Mouse (Mus musculus) lung, adult 2 months (tissue): Measurements from ENCODE around the gene Vti1a. TPM values are rescaled to one million over a fixed set of nuclear protein-coding genes. Genes with fewer than 3 reads are reported as not detected.

Source experiments
- DNase-seq: peaks from one replicate; pipeline ENCODE4 v3.0.0; 2022
- H3K4me1 ChIP-seq: fragments of 200-500 bp; 2 replicates; pipeline ENCODE4 v1.6.1; 2011; ENCODE audit warnings: low read length; ENCODE audit not compliant: control insufficient read depth, insufficient read depth
- H3K4me3 ChIP-seq: fragments of 200-500 bp; replicated peaks from 2 replicates; pipeline ENCODE3; 2011; ENCODE audit warnings: low read depth, mild to moderate bottlenecking, control low read depth, low read length; ENCODE audit errors: extremely low read depth
- CTCF ChIP-seq: fragments of 200-500 bp; IDR thresholded peaks from 2 replicates; pipeline ENCODE4 v1.5.1; 2011; ENCODE audit warnings: mild to moderate bottlenecking, low read length, control low read depth; ENCODE audit not compliant: insufficient read depth
- POLR2A ChIP-seq: fragments of 200-500 bp; IDR thresholded peaks from 2 replicates; pipeline ENCODE4 v1.6.1; 2011; ENCODE audit warnings: low read depth, mild to moderate bottlenecking, control low read depth, low read length, borderline replicate concordance; ENCODE audit errors: extremely low read depth
- WGBS: fragments of 180-500 bp; shearing (Covaris S2); methylation state at CpG from one replicate; pipeline ENCODE4 v1.1.7; 2018; 5-methylcytosine and 5-hydroxymethylcytosine counted together
- polyA plus RNA-seq: library from polyadenylated mRNA; depleted of rRNA; stranded (reverse); fragments of >200 nt; gene quantifications from 2 replicates; pipeline ENCODE4 v1.2.3, GENCODE M21; 2012

The Vti1a gene
- polyA plus RNA-seq, 1 experiment, result 11.5 TPM

- TF ChIP-seq CTCF (no peak), POLR2A (no peak)
- H3K4me3 ChIP-seq, result no peak overlapping the region
- WGBS, result 40% methylated on average over 9 of the region's 9 CpGs
- no peak for DNase-seq
- no peaks in the 10 kb centered on the region for H3K4me1 ChIP-seq
Measured at GRCm38 (mm10) chr19:55595945-55596649, 280.0 kb downstream of the Vti1a start.

DNA sequence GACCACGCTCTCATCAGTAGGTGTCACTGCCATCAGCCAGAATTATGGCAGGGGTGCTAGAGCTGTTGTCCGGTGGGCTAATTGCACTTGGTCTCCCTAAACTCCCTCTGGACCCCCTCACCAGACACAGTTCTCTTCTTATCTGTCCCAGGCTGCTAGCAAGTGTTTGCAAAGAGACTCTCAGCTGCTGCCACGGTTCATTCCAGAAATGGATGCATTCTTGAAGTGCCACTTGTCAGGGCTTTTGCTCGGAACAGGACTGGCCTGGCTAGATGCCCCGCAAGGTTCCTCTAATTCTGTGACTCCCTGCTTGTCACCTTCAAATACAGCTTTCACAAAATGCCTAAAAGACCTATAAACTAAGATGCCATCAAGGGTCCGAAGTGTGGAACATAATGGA is 280.7 kb downstream of the Vti1a start:
- no peak for DNase-seq
- Histone ChIP-seq H3K4me1 (no peaks in the 10 kb centered on the region), H3K4me3 (no peak overlapping the region)
- WGBS, result 64% methylated on average over 6 of the region's 6 CpGs
- no peak for TF ChIP-seq CTCF
- TF ChIP-seq POLR2A, result no peak

DNA sequence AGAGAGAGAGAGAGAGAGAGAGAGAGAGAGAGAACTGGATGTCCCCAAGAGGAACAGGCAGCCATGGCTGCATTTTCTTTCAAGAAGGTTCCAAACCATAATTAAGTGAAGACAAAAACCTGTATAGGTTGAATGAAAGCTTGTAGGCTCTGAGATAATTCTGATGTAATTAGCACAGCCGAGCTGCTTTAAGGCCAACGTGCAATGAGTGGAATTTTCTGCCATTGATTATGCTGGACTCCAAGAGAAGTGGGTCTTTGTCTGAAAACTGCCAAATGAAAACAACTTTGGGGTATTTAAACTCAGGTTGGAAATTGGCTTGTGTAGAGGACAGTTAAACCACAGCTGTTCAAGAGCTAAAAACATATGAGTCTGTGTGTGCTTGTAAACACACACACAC is 281.2 kb downstream of the Vti1a start:
- H3K4me1 ChIP-seq, result no peaks in the 10 kb centered on the region
- H3K4me3 ChIP-seq, result no peak overlapping the region
- TF ChIP-seq CTCF (no peak), POLR2A (no peak)
- DNase-seq, result no peak
- 75% methylated on average over 2 of the region's 2 CpGs for WGBS

GRCm38 (mm10) chr19:55597951-55598350 is 281.9 kb downstream of the Vti1a start:
- Histone ChIP-seq H3K4me1 (no peaks in the 10 kb centered on the region), H3K4me3 (no peak overlapping the region)
- TF ChIP-seq CTCF, result no peak
- TF ChIP-seq POLR2A, result no peak
- 78% methylated on average over 12 of the region's 12 CpGs for WGBS
- DNase-seq, result no peak

- DNase-seq, result no peak
- Histone ChIP-seq H3K4me1 (no peaks in the 10 kb centered on the region), H3K4me3 (no peak overlapping the region)
- WGBS, result 58% methylated on average over 6 of the region's 6 CpGs
- TF ChIP-seq POLR2A, result no peak
- no peak for TF ChIP-seq CTCF
Measured at GRCm38 (mm10) chr19:55599124-55599523, 283.0 kb downstream of the Vti1a start.

DNA sequence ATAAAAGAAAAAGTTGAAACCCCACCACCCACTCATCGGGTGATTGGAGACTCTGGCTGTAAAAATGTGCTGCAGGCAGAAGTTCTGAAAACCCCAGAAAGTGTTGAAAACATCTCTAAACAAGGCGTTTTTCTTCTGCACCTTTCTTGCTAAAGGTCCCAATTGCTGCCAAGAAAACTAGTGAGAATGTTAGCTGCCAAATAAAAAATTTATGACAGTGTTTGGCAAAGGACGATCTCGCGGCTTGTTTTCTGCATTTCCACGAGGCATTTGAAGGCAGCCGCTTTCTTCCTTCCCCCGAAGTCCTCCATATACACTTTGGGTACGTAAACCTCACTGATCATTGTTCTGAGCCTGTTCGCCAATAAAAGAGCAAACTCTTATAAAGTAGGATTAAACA is 291.6 kb downstream of the Vti1a start:
- no peak for DNase-seq
- Histone ChIP-seq H3K4me3 (no peak overlapping the region), H3K4me1 (no peaks in the 10 kb centered on the region)
- TF ChIP-seq POLR2A (no peak), CTCF (no peak)
- WGBS, result 73% methylated on average over 10 of the region's 10 CpGs

DNA sequence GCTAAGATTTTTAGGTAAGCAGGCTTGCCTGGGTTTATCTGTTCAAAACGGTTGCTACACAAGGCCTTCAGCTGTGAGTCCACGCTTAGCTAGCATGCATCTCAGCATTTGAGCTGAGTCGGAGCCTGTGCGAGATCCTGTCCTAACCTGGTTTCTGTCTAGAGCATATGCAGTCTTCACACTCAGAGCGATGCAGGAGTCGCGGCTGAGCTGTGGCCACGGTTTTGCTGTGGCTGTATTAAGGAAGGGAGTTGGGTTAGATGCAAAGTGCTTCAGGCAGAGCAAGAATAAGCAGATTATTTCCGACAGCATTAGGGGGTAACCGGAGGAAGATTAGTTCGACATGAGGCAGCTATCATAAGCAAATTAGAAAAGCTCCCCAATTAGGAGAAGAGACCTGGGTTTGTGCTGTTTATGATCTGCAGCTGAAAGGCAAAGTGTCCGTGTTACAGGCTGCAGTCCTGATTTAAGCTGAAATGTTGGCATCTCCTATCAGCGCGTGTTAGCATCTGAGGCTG is 292.8 kb downstream of the Vti1a start:
- Histone ChIP-seq H3K4me3 (no peak overlapping the region), H3K4me1 (no peaks in the 10 kb centered on the region)
- WGBS, result 96% methylated on average over 14 of the region's 14 CpGs
- DNase-seq, result no peak
- TF ChIP-seq CTCF, result no peak
- no peak for TF ChIP-seq POLR2A

DNA sequence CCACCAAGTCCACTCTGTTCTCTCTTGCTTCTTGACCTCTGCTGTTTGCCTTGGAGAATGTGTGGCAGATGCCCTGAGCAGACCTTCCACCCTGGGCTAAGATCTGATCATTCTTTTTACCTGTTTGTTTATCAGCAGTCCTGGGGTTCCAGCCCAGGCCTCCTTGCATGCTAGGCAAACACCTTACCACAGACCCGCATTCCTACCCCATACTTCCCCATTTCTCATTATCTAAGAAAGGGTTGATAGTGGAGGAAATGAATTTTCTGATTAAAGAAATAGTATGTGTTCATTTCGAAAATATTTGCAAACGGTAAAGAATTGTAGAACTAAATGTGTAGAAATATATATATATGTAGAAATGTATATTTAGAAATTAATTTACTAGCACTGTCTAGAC is 293.7 kb downstream of the Vti1a start:
- no peak for DNase-seq
- H3K4me1 ChIP-seq, result no peaks in the 10 kb centered on the region
- TF ChIP-seq POLR2A (no peak), CTCF (no peak)
- no peak overlapping the region for H3K4me3 ChIP-seq
- WGBS, result 75% methylated on average over 3 of the region's 3 CpGs

GRCm38 (mm10) chr19:55615743-55616142 is 299.6 kb downstream of the Vti1a start:
- TF ChIP-seq POLR2A (no peak), CTCF (no peak)
- WGBS, result 78% methylated on average over 5 of the region's 5 CpGs
- DNase-seq, result no peak
- no peaks in the 10 kb centered on the region for H3K4me1 ChIP-seq
- no peak overlapping the region for H3K4me3 ChIP-seq

- no peak overlapping the region for H3K4me3 ChIP-seq
- DNase-seq, result no peak
- no peaks in the 10 kb centered on the region for H3K4me1 ChIP-seq
- WGBS, result 80% methylated on average over 7 of the region's 7 CpGs
- TF ChIP-seq CTCF (no peak), POLR2A (no peak)
Measured at GRCm38 (mm10) chr19:55616276-55616675, 300.2 kb downstream of the Vti1a start.

DNA sequence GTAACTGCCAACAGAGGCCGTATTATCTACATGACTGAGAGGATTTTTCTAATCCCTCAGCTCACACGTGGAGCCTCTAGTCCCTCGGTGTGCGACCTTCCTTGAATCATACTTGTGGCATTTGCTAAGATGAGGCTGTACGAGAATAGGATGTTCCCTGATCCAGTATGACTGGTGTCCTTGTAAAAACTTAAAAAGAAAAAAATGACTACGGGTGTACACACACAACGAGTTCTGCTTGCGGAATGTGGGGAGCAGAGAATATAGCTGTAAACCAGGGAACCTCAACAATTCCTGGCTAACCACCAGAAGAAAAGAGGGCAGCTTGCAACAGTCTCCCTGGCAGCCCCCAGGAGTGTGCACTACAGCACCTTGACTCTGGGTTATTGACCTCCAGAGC is 300.8 kb downstream of the Vti1a start:
- Histone ChIP-seq H3K4me1 (no peaks in the 10 kb centered on the region), H3K4me3 (no peak overlapping the region)
- no peak for TF ChIP-seq POLR2A
- WGBS, result 77% methylated on average over 8 of the region's 8 CpGs
- no peak for DNase-seq
